Mouse (Mus musculus) limb, embryonic 11.5 days (tissue): ENCODE measurements around the gene Whamm. TPM values are rescaled to one million over a fixed set of nuclear protein-coding genes. Genes with fewer than 3 reads are reported as not detected.

Experiments
- ATAC-seq: fragments of 200-750 bp; cut with Nextera tagmentation; 2 replicates; pipeline ENCODE4 v1.8.0; 2017; ENCODE audit warnings: low read depth; ENCODE audit not compliant: insufficient number of reproducible peaks, low FRiP score, low TSS enrichment
- DNase-seq: peaks from one replicate; pipeline ENCODE4 v3.0.0-alpha.2; 2015; ENCODE audit warnings: low spot score
- H3K27ac ChIP-seq: fragments of 300-500 bp; sonication (generic); replicated peaks from 2 replicates; pipeline ENCODE4 v1.5.1; 2014; ENCODE audit warnings: low read depth, mild to moderate bottlenecking, low read length
- H3K27me3 ChIP-seq: fragments of 300-500 bp; sonication (generic); 2 replicates; pipeline ENCODE4 v1.6.1; 2014; ENCODE audit warnings: mild to moderate bottlenecking, low read length, mixed read lengths; ENCODE audit not compliant: control insufficient read depth, insufficient read depth
- H3K36me3 ChIP-seq: fragments of 300-500 bp; sonication (generic); 2 replicates; pipeline ENCODE4 v1.6.1; 2014; ENCODE audit warnings: mild to moderate bottlenecking, low read length, moderate library complexity, mixed read lengths; ENCODE audit not compliant: control insufficient read depth, insufficient read depth
- H3K4me1 ChIP-seq: fragments of 300-500 bp; sonication (generic); 2 replicates; pipeline ENCODE4 v1.6.1; 2014; ENCODE audit warnings: low read length, mixed read lengths; ENCODE audit not compliant: control insufficient read depth, insufficient read depth
- H3K4me2 ChIP-seq: fragments of 300-500 bp; sonication (generic); 2 replicates; pipeline ENCODE4 v1.6.1; 2014; ENCODE audit warnings: low read depth, mild to moderate bottlenecking, moderate library complexity; ENCODE audit not compliant: severe bottlenecking
- H3K4me3 ChIP-seq: fragments of 300-500 bp; sonication (generic); 2 replicates; pipeline ENCODE4 v1.5.1; 2014; ENCODE audit warnings: low read depth, low read length
- H3K9ac ChIP-seq: fragments of 300-500 bp; sonication (generic); 2 replicates; pipeline ENCODE4 v1.6.1; 2014; ENCODE audit warnings: mild to moderate bottlenecking, low read length
- H3K9me3 ChIP-seq: fragments of 300-500 bp; sonication (generic); 2 replicates; pipeline ENCODE4 v1.6.1; 2016; ENCODE audit warnings: low read length; ENCODE audit not compliant: control insufficient read depth
- WGBS: fragments of 180-500 bp; shearing (Covaris S2); extraction: QIAGEN DNeasy Blood & Tissue Kit; methylation state at CpG from one replicate; pipeline ENCODE4 v1.1.7; 2014; 5-methylcytosine and 5-hydroxymethylcytosine counted together
- polyA plus RNA-seq: library from polyadenylated mRNA; unstranded; fragments of >200 nt; fragmentation: Nextera tagmentation; extraction: Ambion mirVana; gene quantifications from 2 replicates; pipeline ENCODE4 v1.2.1, GENCODE M21; 2014

Gene Whamm
- polyA plus RNA-seq, 1 experiment from 2014 or later = 5.6 TPM

GRCm38 (mm10) chr7:81612856-81613635, 42.0 kb downstream of the Whamm start:
- Histone ChIP-seq H3K9me3 (no peaks in the 10 kb centered on the region), H3K9ac (no peak overlapping the region), H3K4me1 (no peaks in the 10 kb centered on the region), H3K27me3 (no peaks in the 10 kb centered on the region), H3K4me2 (no peak overlapping the region), H3K4me3 (no peak overlapping the region), H3K36me3 (no peaks in the 10 kb centered on the region; the same call in 1 of the 2 replicates), H3K27ac (no peak overlapping the region)
- ATAC-seq (no peak), DNase-seq (no peak)
- WGBS = 90% methylated on average over 13 of the region's 13 CpGs

GRCm38 (mm10) chr7:81615031-81615430, 44.0 kb downstream of the Whamm start:
- Histone ChIP-seq H3K9me3 (no peaks in the 10 kb centered on the region), H3K4me2 (no peak overlapping the region), H3K4me3 (no peak overlapping the region), H3K4me1 (no peaks in the 10 kb centered on the region), H3K27me3 (no peaks in the 10 kb centered on the region), H3K36me3 (no peaks in the 10 kb centered on the region), H3K9ac (no peak overlapping the region), H3K27ac (no peak overlapping the region)
- no peak for DNase-seq
- 79% methylated on average over 9 of the region's 9 CpGs for WGBS
- ATAC-seq = no peak

GRCm38 (mm10) chr7:81622793-81623192, 51.7 kb downstream of the Whamm start:
- ATAC-seq (no peak), DNase-seq (no peak)
- Histone ChIP-seq H3K36me3 (no peaks in the 10 kb centered on the region), H3K27me3 (no peaks in the 10 kb centered on the region), H3K27ac (no peak overlapping the region), H3K9ac (no peak overlapping the region), H3K4me2 (no peak overlapping the region), H3K4me3 (no peak overlapping the region), H3K9me3 (no peaks in the 10 kb centered on the region; the same call in 1 of the 2 replicates), H3K4me1 (no peaks in the 10 kb centered on the region)
- 91% methylated on average over 4 of the region's 4 CpGs for WGBS

GRCm38 (mm10) chr7:81623767-81624166, 52.7 kb downstream of the Whamm start:
- WGBS = 90% methylated on average over 6 of the region's 6 CpGs

GRCm38 (mm10) chr7:81626460-81626859, 55.4 kb downstream of the Whamm start:
- Histone ChIP-seq H3K9me3 (no peaks in the 10 kb centered on the region; the same call in 1 of the 2 replicates), H3K4me2 (no peak overlapping the region), H3K27ac (no peak overlapping the region), H3K4me1 (no peaks in the 10 kb centered on the region), H3K9ac (no peak overlapping the region), H3K36me3 (no peaks in the 10 kb centered on the region; the same call in 1 of the 2 replicates), H3K4me3 (no peak overlapping the region), H3K27me3 (no peaks in the 10 kb centered on the region)
- peak; percentile 43 for DNase-seq
- WGBS = 84% methylated on average over 2 of the region's 2 CpGs
- ATAC-seq = no peak

More at GRCm38 (mm10) chr7:81623767-81624166, 52.7 kb downstream of the Whamm start:
- no peaks in the 10 kb centered on the region for H3K27me3 ChIP-seq
- no peaks in the 10 kb centered on the region for H3K4me1 ChIP-seq
- H3K9me3 ChIP-seq = no peaks in the 10 kb centered on the region; the same call in 1 of the 2 replicates
- no peak overlapping the region for H3K4me3 ChIP-seq
- H3K9ac ChIP-seq = no peak overlapping the region
- DNase-seq (no peak), ATAC-seq (no peak)
- H3K4me2 ChIP-seq = no peak overlapping the region
- no peak overlapping the region for H3K27ac ChIP-seq
- H3K36me3 ChIP-seq = no peaks in the 10 kb centered on the region

GRCm38 (mm10) chr7:81631261-81631660, 60.2 kb downstream of the Whamm start:
- Histone ChIP-seq H3K4me2 (no peak overlapping the region), H3K4me1 (no peaks in the 10 kb centered on the region), H3K27me3 (no peaks in the 10 kb centered on the region), H3K4me3 (no peak overlapping the region), H3K36me3 (no peaks in the 10 kb centered on the region; the same call in 1 of the 2 replicates), H3K9ac (no peak overlapping the region), H3K27ac (no peak overlapping the region), H3K9me3 (no peaks in the 10 kb centered on the region; the same call in 1 of the 2 replicates)
- no peak for DNase-seq
- ATAC-seq = no peak
- WGBS = 86% methylated on average over 8 of the region's 8 CpGs

- H3K27ac ChIP-seq = no peak overlapping the region
- no peaks in the 10 kb centered on the region for H3K27me3 ChIP-seq
- H3K4me2 ChIP-seq = no peak overlapping the region
- H3K4me1 ChIP-seq = no peaks in the 10 kb centered on the region
- DNase-seq = no peak
- WGBS = 84% methylated on average over 6 of the region's 6 CpGs
- no peak for ATAC-seq
- no peaks in the 10 kb centered on the region for H3K9me3 ChIP-seq
- H3K4me3 ChIP-seq = no peak overlapping the region
- H3K9ac ChIP-seq = no peak overlapping the region
- no peaks in the 10 kb centered on the region; the same call in 1 of the 2 replicates for H3K36me3 ChIP-seq
Measured at GRCm38 (mm10) chr7:81632586-81632985, 61.5 kb downstream of the Whamm start.

- Histone ChIP-seq H3K27me3 (no peaks in the 10 kb centered on the region), H3K4me3 (no peak overlapping the region), H3K9ac (no peak overlapping the region), H3K36me3 (no peaks in the 10 kb centered on the region; the same call in 1 of the 2 replicates), H3K9me3 (no peaks in the 10 kb centered on the region), H3K4me1 (no peaks in the 10 kb centered on the region), H3K4me2 (no peak overlapping the region), H3K27ac (no peak overlapping the region)
- no peak for DNase-seq
- 86% methylated on average over 6 of the region's 6 CpGs for WGBS
- no peak for ATAC-seq
Measured at GRCm38 (mm10) chr7:81641101-81641500, 70.0 kb downstream of the Whamm start.
